Mouse (Mus musculus) hindbrain, embryonic 12.5 days (tissue): ENCODE data around the gene Gas2l2. TPM values are rescaled to one million over a fixed set of nuclear protein-coding genes. Genes with fewer than 3 reads are reported as not detected.

Experiments used
- polyA plus RNA-seq: library from polyadenylated mRNA; unstranded; fragments of >200 nt; fragmentation: Nextera tagmentation; extraction: Ambion mirVana; gene quantifications from 2 replicates; pipeline ENCODE4 v1.2.1, GENCODE M21; 2016

Gene Gas2l2
- polyA plus RNA-seq, 1 experiment from 2014 or later: 0.59 TPM

Other genes starting within 250 kb of the Gas2l2 start
- 0.66 and 0.68 TPM in 2 replicates for gene Slfn3, start 238.1 kb downstream of the Gas2l2 start, polyA plus RNA-seq
- 0.87 and 1.1 TPM in 2 replicates for gene Slfn14, start 142.7 kb downstream of the Gas2l2 start, polyA plus RNA-seq
- 113 and 128 TPM in 2 replicates for gene Ap2b1, start 130.4 kb downstream of the Gas2l2 start, polyA plus RNA-seq
- 16.4 and 19.8 TPM in 2 replicates for gene Pex12, start 126.9 kb downstream of the Gas2l2 start, polyA plus RNA-seq
- 16.8 and 17.7 TPM in 2 replicates for gene Rasl10b, start 20.3 kb downstream of the Gas2l2 start, polyA plus RNA-seq
- gene 1700020L24Rik, start 8.2 kb upstream of the Gas2l2 start, polyA plus RNA-seq: 0.30 and 0.45 TPM in 2 replicates
- gene Mmp28, start 33.6 kb upstream of the Gas2l2 start, polyA plus RNA-seq: 3.2 and 3.5 TPM in 2 replicates
- 13.9 and 14.9 TPM in 2 replicates for gene Taf15, start 43.6 kb upstream of the Gas2l2 start, polyA plus RNA-seq
- gene Heatr9, start 92.7 kb upstream of the Gas2l2 start, polyA plus RNA-seq: not detected in 2 replicates
- not detected in 2 replicates for gene Ccl5, start 101.1 kb upstream of the Gas2l2 start, polyA plus RNA-seq
- 1.3 and 1.7 TPM in 2 replicates for gene Ccl9, start 149.2 kb upstream of the Gas2l2 start, polyA plus RNA-seq
- gene Ccl6, start 163.6 kb upstream of the Gas2l2 start, polyA plus RNA-seq: 0.81 and 1.8 TPM in 2 replicates
- not detected in 2 replicates for gene Rpl9-ps1, start 216.2 kb upstream of the Gas2l2 start, polyA plus RNA-seq
- gene Ccl3, start 219.9 kb upstream of the Gas2l2 start, polyA plus RNA-seq: 1.2 and 1.3 TPM in 2 replicates
- 0.46 TPM in 1 of 2 replicates, not detected in the other for gene Ccl4, start 233.1 kb upstream of the Gas2l2 start, polyA plus RNA-seq